Mouse (Mus musculus): ENCODE measurements around the gene Cox19. TPM values are rescaled to one million over a fixed set of nuclear protein-coding genes. Genes with fewer than 3 reads are reported as not detected.

Gene Cox19
- total RNA-seq, 2 experiments from 2014 or later: 5.3 to 8.8 TPM

DNA sequence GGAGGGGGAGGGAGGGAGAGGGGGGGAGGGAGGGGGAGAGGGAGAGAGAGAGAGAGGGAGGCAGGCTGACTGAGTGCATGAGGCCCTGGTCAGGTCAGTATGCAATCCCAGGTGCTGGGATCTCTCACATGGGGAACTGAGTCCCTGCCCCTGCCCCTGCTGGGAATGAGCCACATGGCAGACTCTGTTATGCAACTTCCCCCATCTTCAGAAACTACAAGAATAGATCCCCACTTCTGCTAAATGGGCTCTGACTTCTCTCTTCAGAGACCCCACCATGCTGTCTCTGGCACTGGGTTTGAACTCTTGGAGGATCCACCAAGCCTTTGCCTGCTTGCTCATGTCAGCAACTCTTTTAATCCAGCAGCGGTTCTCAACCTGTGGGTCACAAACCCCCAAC lies 14.6 kb upstream of the Cox19 start:
- no peak for ATAC-seq (replicated peaks; ENCODE audit: low FRiP score, poor library complexity, severe bottlenecking)

GRCm38 (mm10) chr5:139364911-139365571 lies 13.8 kb upstream of the Cox19 start:
- ATAC-seq (replicated peaks; ENCODE audit: low FRiP score, poor library complexity, severe bottlenecking): no peak

DNA sequence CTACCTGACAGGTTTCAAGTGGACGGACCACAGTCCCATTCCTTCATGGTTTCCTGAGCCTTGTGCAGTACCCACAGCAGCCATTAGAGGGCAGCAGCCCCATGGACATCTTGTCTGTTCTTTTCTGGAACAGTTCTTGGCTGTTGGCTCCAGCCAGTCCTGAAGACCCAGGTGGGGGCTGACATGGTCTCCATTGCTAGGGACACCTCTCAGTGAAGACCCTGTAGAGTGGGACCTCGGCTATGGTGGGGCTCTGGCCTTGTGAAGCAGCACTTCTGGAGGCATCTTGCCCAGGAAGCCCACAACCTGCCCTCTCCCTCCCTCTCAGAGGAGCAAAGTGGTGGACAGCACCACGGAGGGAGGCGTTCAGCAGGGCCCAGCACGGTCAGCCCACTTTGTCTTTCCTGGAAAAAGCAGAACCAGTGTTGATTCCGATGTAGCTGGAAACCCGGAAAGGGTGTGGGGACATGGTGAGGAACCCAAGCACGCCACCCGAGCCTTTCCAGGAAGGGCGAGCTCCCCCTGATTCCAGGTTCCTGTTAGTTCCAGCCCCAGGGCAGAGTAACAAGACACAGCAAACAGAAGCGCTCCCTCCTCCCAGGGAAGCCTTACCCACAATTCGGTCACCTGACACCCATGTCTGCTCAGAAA lies 13.2 kb upstream of the Cox19 start:
- ATAC-seq (replicated peaks; ENCODE audit: low FRiP score, poor library complexity, severe bottlenecking): peak; percentile 73

DNA sequence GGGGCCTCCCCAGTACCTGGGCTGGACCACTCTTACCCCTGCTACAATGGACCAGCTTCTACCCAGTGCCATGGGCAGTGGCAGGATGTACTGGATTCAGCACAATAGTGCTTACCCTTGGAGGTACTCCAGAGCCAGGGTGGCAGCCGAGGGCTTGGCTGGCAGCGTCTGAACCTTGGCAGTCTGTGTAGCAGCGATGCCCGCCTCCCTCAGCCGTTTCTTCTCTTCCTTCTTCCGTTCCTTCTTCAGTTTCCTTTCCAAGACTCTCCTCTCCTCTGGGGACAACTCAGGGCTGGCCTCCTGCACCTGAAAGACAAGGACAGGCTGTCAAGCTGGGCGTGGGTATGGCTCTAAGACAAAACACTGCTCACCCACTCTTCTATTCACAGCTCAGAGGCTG lies 12.6 kb upstream of the Cox19 start:
- ATAC-seq (replicated peaks; ENCODE audit: low FRiP score, poor library complexity, severe bottlenecking): no peak; the same call in 1 of the 2 replicates

DNA sequence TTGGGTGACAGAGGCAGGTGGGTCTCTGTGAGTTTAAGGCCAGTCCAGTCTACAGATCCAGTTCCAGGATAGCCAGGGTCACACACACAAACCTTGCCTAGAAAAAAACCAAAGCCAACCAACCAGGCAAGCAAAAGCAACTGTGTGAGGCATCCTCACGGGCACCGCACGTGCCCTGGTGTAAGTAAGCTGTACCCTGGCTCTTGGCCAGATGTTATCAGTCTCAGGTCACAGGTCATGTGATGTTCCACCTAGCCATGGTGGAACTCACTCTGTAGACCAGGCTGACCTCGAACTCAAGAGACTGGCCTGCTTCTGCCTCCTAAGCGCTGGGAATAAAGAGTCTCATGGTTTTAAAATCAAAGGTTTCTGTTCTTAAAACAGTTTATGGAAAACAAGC lies 8.0 kb upstream of the Cox19 start:
- ATAC-seq (replicated peaks; ENCODE audit: low FRiP score, poor library complexity, severe bottlenecking): no peak

GRCm38 (mm10) chr5:139358653-139359052 lies 7.4 kb upstream of the Cox19 start:
- no peak; the same call in 1 of the 2 replicates for ATAC-seq (replicated peaks; ENCODE audit: low FRiP score, poor library complexity, severe bottlenecking)

DNA sequence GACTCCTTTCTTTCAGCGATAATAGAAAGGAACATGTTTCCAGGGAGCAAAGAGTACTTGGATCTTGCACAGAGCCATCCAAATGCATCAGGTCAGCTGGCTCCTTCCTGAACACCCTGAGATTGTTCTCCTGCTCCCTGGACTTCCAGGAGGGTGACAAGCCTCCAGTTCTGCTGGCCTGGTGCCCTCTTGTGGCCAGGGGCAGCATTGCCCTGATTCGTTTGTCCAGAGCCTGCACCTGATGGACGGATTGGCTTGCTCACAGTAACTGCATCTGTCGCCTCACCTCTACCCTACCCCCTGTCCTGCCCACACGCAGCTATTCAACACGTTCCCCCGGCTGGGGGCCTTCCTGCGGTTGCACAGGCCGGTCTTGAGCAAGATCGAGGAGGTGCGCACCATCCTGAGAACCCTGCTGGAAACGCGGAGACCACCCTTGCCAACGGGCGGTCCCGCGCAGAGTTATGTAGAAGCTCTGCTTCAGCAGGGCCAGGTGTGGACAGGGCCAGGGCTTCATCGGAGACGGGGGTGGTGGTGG lies 4.1 kb upstream of the Cox19 start:
- ATAC-seq (replicated peaks; ENCODE audit: low FRiP score, poor library complexity, severe bottlenecking): peak; percentile 81

- ATAC-seq (replicated peaks; ENCODE audit: low FRiP score, poor library complexity, severe bottlenecking): no peak
Measured at GRCm38 (mm10) chr5:139353946-139354345, 2.7 kb upstream of the Cox19 start.

DNA sequence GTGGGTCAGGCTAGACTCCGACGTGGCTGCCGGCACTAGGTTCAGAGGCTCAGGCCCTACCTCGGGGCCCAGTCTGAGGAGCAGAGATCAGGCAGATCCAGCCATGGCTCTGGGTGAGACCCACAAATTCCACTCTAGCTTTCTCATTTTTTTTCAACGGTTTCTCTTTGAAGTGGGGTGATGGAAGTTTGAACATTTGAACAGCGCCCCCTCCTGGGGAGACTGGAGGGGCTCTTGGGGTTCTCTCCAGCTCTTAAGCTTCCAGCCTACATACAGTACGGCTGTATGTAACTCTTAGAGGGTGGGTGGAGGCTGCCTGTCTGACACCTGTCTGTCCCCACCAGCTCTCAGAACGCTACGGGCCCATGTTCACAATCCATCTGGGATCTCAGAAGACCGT lies 2.3 kb upstream of the Cox19 start:
- no peak for ATAC-seq (replicated peaks; ENCODE audit: low FRiP score, poor library complexity, severe bottlenecking)

GRCm38 (mm10) chr5:139352317-139352716 lies 1.1 kb upstream of the Cox19 start, which contains the start of gene Cyp2w1:
Gene Cyp2w1 (plus strand): TSS chr5:139352617.
- no peak for ATAC-seq (replicated peaks; ENCODE audit: low FRiP score, poor library complexity, severe bottlenecking)

DNA sequence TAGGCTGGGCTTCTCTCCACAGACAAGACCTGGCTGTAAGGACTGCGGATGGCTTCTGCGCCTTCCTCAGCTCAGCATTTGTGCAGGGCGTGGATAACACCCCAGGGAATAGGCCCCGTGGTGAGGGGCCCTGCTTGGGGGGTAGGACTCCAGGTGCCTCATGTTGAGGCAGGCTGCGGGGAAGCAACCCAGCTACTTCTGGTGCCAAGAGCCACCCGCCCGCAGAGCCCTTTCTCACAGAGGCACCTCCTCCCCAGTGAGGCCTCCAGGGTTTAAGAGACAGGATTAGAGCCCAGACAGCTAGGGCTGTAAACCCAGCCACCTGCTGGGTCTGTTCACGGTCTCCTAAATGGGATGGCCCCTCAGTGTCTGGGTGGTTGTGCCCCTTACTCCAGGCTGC lies 410 bp upstream of the Cox19 start:
- no peak for ATAC-seq (replicated peaks; ENCODE audit: low FRiP score, poor library complexity, severe bottlenecking)

DNA sequence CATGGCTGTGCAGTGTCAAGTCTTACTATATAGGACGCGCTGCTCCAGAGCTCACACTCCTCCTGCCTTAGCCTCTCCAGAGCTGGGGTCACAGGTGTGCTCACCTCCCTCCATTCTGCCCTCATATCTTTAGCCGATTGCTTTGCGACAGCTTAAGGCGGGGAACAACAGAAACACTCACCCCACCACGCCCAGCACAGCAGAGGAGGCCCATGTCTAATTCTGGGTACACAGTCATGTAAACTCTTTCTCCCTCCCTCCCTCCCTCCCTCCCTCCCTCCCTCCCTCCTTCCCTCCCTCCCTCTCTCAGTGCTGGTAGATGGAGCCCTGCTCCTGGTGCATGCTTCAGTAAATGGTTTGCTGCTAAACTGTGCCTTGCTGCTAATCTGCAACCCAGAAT lies 1.5 kb downstream of the Cox19 start:
- ATAC-seq (replicated peaks; ENCODE audit: low FRiP score, poor library complexity, severe bottlenecking): no peak

- ATAC-seq (replicated peaks; ENCODE audit: low FRiP score, poor library complexity, severe bottlenecking): no peak
Measured at GRCm38 (mm10) chr5:139347225-139347624, 4.0 kb downstream of the Cox19 start.

DNA sequence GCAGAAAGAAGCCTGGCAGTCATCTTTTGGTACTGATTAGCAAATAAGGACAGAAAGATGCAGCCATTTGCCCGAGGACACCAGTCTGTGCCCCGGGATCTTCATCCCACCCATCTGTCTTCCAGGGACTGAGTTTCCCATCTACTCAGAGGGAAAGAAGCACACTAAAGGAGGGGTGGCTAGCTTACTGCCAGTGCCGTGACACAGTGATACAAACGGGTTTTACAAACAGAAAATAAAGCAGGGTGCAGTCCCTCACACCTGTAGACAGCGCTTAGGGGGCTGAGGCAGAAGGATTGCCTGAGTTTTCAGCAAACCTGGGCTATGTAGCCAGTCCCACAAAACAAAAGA lies 5.9 kb downstream of the Cox19 start:
- peak; percentile 31 for ATAC-seq (replicated peaks; ENCODE audit: low FRiP score, poor library complexity, severe bottlenecking)

DNA sequence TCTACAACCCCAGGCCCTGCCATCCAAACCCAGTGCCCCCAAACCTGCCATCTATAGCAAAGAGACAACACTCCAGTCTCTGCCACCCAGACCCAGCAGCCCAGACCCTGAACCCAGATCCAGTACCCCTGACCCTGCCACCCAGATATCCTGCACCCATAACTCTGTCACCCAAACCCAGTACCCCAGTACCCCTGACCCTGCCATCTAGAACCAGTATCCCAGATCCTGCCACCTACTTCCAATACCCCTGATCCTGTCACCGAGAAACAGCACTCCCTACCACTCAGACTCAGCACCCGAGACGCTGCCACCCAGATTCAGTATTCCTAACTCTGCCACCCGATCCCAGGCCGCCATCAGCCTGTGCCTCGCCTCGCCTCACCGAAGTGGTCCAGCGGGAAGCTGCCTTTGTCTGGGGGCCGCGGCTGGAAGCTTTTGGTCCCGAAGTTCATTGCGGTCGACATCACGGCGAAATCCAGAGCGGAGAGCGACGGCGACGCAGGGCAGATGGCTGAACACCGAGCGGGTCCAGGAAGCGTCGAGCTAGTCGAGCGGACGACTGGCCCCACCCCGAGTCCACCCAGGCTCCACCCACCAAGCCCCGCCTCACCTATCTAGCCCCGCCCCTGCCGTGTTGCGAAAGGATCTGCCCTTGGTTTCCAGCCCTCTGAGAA lies 6.4 kb downstream of the Cox19 start:
- peak; percentile 93 for ATAC-seq (replicated peaks; ENCODE audit: low FRiP score, poor library complexity, severe bottlenecking)

DNA sequence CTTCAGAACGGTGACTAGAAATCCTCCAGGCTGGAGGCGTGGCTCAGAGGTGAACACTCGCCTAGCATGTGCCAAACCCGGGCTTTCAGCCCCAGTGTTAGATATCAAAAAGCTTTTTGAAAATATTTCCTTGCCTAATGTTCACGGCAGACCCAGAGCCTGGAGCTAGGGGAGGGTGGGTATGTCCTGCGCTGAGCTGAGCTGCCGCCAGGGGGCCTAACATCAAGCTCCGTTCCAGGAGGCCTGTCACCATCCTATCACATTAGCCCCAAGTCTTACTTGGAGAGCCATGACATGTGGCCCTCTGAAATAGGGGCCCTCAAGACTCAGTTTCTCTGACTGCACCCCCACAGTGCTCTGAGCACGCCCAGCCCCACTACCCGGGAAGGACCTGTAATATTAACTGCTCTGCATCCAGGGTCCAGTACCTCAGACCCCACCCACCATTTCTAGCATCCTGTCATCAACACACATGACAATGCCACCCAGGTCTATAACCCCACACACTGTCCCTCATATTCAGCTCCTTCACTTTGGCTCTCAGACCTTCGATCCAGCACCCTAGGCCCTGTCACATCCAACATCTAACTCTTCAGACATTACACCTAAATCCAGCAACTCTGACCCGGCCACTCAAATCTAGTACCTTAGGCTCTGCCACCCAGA lies 7.1 kb downstream of the Cox19 start:
- ATAC-seq (replicated peaks; ENCODE audit: low FRiP score, poor library complexity, severe bottlenecking): peak; percentile 80

GRCm38 (mm10) chr5:139338891-139339290 lies 12.3 kb downstream of the Cox19 start:
- no peak for ATAC-seq (replicated peaks; ENCODE audit: low FRiP score, poor library complexity, severe bottlenecking)

GRCm38 (mm10) chr5:139338403-139338802 lies 12.8 kb downstream of the Cox19 start:
- ATAC-seq (replicated peaks; ENCODE audit: low FRiP score, poor library complexity, severe bottlenecking): no peak

DNA sequence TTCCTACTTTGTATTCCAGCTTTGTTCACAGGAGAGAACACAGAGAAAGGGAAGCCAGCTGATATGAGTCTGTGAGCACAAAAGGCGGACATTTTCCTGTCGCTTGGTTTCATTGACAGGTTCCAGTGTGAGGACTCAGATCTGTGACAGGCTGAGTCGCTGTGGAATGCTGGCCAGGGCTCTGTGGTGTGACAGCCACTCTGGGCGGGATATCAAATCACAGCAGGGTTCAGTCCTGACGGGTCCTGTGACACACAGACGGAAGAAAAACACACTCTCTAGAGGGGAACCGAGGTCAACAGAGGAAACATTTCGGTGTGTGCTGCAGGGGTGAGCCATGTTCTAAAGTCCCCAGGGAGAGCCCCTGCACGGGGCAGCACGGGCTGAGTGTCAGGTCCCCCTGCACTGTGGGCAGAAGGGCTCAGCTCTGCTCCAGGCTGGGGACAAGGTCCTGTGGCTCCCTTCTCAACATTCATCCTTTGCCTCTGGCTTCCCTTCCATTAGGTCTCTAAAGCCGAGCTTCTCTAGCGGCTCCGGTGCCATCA lies 13.3 kb downstream of the Cox19 start:
- no peak for ATAC-seq (replicated peaks; ENCODE audit: low FRiP score, poor library complexity, severe bottlenecking)

GRCm38 (mm10) chr5:139335634-139336033 lies 15.6 kb downstream of the Cox19 start:
- no peak for ATAC-seq (replicated peaks; ENCODE audit: low FRiP score, poor library complexity, severe bottlenecking)

Data from erythroid progenitor cell, adult 5-6 weeks (primary cell).